Mouse (Mus musculus): ENCODE results near the gene Plekho1. TPM values are rescaled to one million over a fixed set of nuclear protein-coding genes. Genes with fewer than 3 reads are reported as not detected.
"Not testable (repeated sequence)": the region's sequence is repeated elsewhere in the genome, so short reads cannot be mapped to it uniquely, and the experiment has no call there.

Plekho1 gene
- polyA plus RNA-seq, 1 experiment from 2014 or later: 83.5 TPM

GRCm38 (mm10) chr3:95951566-95951965, 44.2 kb downstream of the Plekho1 start:
- Histone ChIP-seq H3K4me3 (peak overlapping the region; percentile 64), H3K4me1 (replicated peaks) (peaks cover 25% of the 10 kb centered on the region), H3K27ac (peak overlapping the region; percentile 96), H3K36me3 (peaks cover 27% of the 10 kb centered on the region)
- WGBS: 72% methylated on average over 12 of the region's 12 CpGs
- H3K9me3 ChIP-seq; DNase-seq (ENCODE audit: low spot score); H3K27me3 ChIP-seq (ENCODE audit: insufficient read depth, poor library complexity, severe bottlenecking): not testable (repeated sequence)

GRCm38 (mm10) chr3:95950763-95951551, 44.8 kb downstream of the Plekho1 start:
- Histone ChIP-seq H3K27ac (peak overlapping the region; percentile 96), H3K36me3 (peaks cover 33% of the 10 kb centered on the region), H3K4me3 (peak overlapping the region; percentile 64), H3K4me1 (replicated peaks) (peaks cover 25% of the 10 kb centered on the region), H3K9me3 (no peaks in the 10 kb centered on the region), H3K27me3 (ENCODE audit: insufficient read depth, poor library complexity, severe bottlenecking) (no peaks in the 10 kb centered on the region)
- 1% methylated on average over 49 of the region's 49 CpGs for WGBS
- peak; percentile 94 for DNase-seq (ENCODE audit: low spot score)

DNA sequence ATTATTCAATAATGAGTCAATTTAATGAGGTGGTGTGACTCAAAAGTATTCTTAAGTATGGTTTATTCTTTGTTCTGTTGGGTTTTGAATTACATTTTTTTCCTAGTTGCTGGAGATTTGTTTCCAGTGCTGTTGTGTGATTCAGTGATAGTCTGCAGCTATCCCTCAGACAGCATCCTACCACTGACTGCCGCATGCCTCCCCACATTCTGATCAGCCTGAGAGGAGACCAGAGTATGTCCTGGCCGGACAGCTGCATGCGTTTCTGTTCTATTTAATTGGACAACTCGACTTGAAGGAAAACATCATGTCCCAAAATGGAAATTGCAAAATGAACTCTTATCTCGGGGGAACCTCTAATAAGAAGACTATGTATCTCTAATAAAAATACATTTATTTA, 47.5 kb downstream of the Plekho1 start:
- peaks cover 22% of the 10 kb centered on the region for H3K4me1 ChIP-seq (replicated peaks)
- peaks cover 59% of the 10 kb centered on the region for H3K36me3 ChIP-seq
- H3K27me3 ChIP-seq (ENCODE audit: insufficient read depth, poor library complexity, severe bottlenecking): no peaks in the 10 kb centered on the region
- no peak overlapping the region for H3K4me3 ChIP-seq
- 91% methylated on average over 5 of the region's 5 CpGs for WGBS
- no peaks in the 10 kb centered on the region for H3K9me3 ChIP-seq
- DNase-seq (ENCODE audit: low spot score): no peak
- no peak overlapping the region for H3K27ac ChIP-seq

DNA sequence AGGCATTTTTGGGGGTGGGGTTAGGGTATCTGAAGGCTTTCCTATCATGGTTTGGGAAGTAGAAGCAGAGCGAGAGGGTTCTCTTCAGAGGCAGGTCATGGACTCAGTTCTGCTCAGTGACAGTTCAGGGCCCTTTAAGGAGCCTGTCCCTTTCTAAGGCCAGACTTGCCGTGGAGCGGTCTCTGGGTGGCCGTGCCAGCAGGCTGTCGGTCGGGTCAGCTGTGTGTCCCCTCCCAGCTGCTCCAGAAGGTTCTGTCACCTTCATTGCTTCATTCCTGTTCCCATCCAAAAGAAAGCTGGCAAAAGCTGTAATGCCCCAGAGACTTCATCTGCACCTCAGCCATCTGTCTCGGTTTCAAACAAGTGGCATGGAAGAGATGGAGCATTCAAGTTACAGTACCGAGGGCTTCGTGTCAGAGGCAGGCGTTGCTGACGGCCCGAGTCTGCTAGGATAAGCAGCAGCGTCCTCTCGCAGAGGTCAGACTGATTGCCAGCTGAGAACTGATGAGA, 50.0 kb downstream of the Plekho1 start:
- H3K9me3 ChIP-seq: no peaks in the 10 kb centered on the region
- no peak overlapping the region for H3K4me3 ChIP-seq
- no peaks in the 10 kb centered on the region for H3K27me3 ChIP-seq (ENCODE audit: insufficient read depth, poor library complexity, severe bottlenecking)
- H3K27ac ChIP-seq: no peak overlapping the region
- DNase-seq (ENCODE audit: low spot score): no peak
- 0 out of 2 replicates have a peak, but pooled peaks cover 3% of the 10 kb centered on the region for H3K4me1 ChIP-seq (replicated peaks)
- 88% methylated on average over 14 of the region's 14 CpGs for WGBS
- peaks cover 84% of the 10 kb centered on the region for H3K36me3 ChIP-seq

GRCm38 (mm10) chr3:95944742-95945141, 51.1 kb downstream of the Plekho1 start:
- WGBS: 91% methylated on average over 8 of the region's 8 CpGs
- H3K27ac ChIP-seq: no peak overlapping the region
- peaks cover 95% of the 10 kb centered on the region for H3K36me3 ChIP-seq
- H3K4me3 ChIP-seq: no peak overlapping the region
- no peak for DNase-seq (ENCODE audit: low spot score)
- H3K4me1 ChIP-seq (replicated peaks): no peaks in the 10 kb centered on the region
- H3K27me3 ChIP-seq (ENCODE audit: insufficient read depth, poor library complexity, severe bottlenecking): no peaks in the 10 kb centered on the region
- no peaks in the 10 kb centered on the region for H3K9me3 ChIP-seq

- Histone ChIP-seq H3K9me3 (no peaks in the 10 kb centered on the region), H3K4me1 (replicated peaks) (no peaks in the 10 kb centered on the region), H3K27me3 (ENCODE audit: insufficient read depth, poor library complexity, severe bottlenecking) (no peaks in the 10 kb centered on the region), H3K27ac (no peak overlapping the region), H3K36me3 (peaks cover 100% of the 10 kb centered on the region), H3K4me3 (no peak overlapping the region)
- no peak for DNase-seq (ENCODE audit: low spot score)
- 94% methylated on average over 7 of the region's 7 CpGs for WGBS
Measured at GRCm38 (mm10) chr3:95943226-95943625, 52.6 kb downstream of the Plekho1 start.

- H3K27me3 ChIP-seq (ENCODE audit: insufficient read depth, poor library complexity, severe bottlenecking): no peaks in the 10 kb centered on the region
- no peaks in the 10 kb centered on the region for H3K9me3 ChIP-seq
- H3K4me3 ChIP-seq: no peak overlapping the region
- no peak for DNase-seq (ENCODE audit: low spot score)
- 93% methylated on average over 6 of the region's 6 CpGs for WGBS
- H3K27ac ChIP-seq: no peak overlapping the region
- peaks cover 100% of the 10 kb centered on the region for H3K36me3 ChIP-seq
- H3K4me1 ChIP-seq (replicated peaks): no peaks in the 10 kb centered on the region
Measured at GRCm38 (mm10) chr3:95942749-95943148, 53.1 kb downstream of the Plekho1 start.

DNA sequence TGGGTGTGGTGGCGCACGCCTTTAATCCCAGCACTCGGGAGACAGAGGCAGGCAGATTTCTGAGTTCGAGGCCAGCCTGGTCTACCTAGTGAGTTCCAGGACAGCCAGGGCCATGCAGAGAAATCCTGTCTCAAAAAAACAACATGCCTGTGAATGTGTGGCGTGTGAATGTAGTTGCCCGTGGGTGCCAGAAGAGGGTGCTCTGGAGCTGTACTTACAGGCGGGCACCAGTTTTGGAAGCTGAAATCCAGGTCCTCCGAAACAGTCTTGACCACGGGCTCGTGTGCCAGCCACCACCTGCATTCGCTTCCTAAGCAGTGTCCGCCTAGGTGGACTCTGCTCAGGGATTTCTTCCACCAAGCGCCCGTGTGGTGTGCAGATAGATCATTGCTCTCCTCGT, 57.0 kb downstream of the Plekho1 start:
- Histone ChIP-seq H3K4me3 (no peak overlapping the region), H3K27me3 (ENCODE audit: insufficient read depth, poor library complexity, severe bottlenecking) (no peaks in the 10 kb centered on the region), H3K4me1 (replicated peaks) (no peaks in the 10 kb centered on the region), H3K36me3 (peaks cover 94% of the 10 kb centered on the region), H3K27ac (no peak overlapping the region), H3K9me3 (no peaks in the 10 kb centered on the region)
- 93% methylated on average over 15 of the region's 15 CpGs for WGBS
- peak; percentile 27 for DNase-seq (ENCODE audit: low spot score)

Other genes starting within 250 kb of the Plekho1 start
- gene Tars2, start 235.8 kb downstream of the Plekho1 start, polyA plus RNA-seq (2016; fragmentation: Nextera tagmentation; extraction: Ambion mirVana): 58.8 and 69.9 TPM in 2 replicates
- 19.8 and 20.1 TPM in 2 replicates for gene Rprd2, start 177.1 kb downstream of the Plekho1 start, polyA plus RNA-seq (2016; fragmentation: Nextera tagmentation; extraction: Ambion mirVana)
- 51.5 and 66.9 TPM in 2 replicates for gene Prpf3, start 140.1 kb downstream of the Plekho1 start, polyA plus RNA-seq (2016; fragmentation: Nextera tagmentation; extraction: Ambion mirVana)
- 379 and 403 TPM in 2 replicates for gene Mrps21, start 124.5 kb downstream of the Plekho1 start, polyA plus RNA-seq (2016; fragmentation: Nextera tagmentation; extraction: Ambion mirVana)
- 9.5 and 13.6 TPM in 2 replicates for gene Ciart, start 113.8 kb downstream of the Plekho1 start, polyA plus RNA-seq (2016; fragmentation: Nextera tagmentation; extraction: Ambion mirVana)
- 12.3 and 12.7 TPM in 2 replicates for gene BC028528, start 104.0 kb downstream of the Plekho1 start, polyA plus RNA-seq (2016; fragmentation: Nextera tagmentation; extraction: Ambion mirVana)
- 33.9 and 35.8 TPM in 2 replicates for gene Aph1a, start 102.0 kb downstream of the Plekho1 start, polyA plus RNA-seq (2016; fragmentation: Nextera tagmentation; extraction: Ambion mirVana)
- gene Car14, start 91.3 kb downstream of the Plekho1 start, polyA plus RNA-seq (2016; fragmentation: Nextera tagmentation; extraction: Ambion mirVana): 50.1 and 69.4 TPM in 2 replicates
- 266 and 352 TPM in 2 replicates for gene Anp32e, start 66.8 kb downstream of the Plekho1 start, polyA plus RNA-seq (2016; fragmentation: Nextera tagmentation; extraction: Ambion mirVana)
- gene Vps45, start 62.5 kb upstream of the Plekho1 start, polyA plus RNA-seq (2016; fragmentation: Nextera tagmentation; extraction: Ambion mirVana): 30.4 and 32.4 TPM in 2 replicates
- 12.8 and 19.2 TPM in 2 replicates for gene Otud7b, start 108.5 kb upstream of the Plekho1 start, polyA plus RNA-seq (2016; fragmentation: Nextera tagmentation; extraction: Ambion mirVana)
- 10.4 and 11.4 TPM in 2 replicates for gene Mtmr11, start 166.0 kb upstream of the Plekho1 start, polyA plus RNA-seq (2016; fragmentation: Nextera tagmentation; extraction: Ambion mirVana)
- 250 and 259 TPM in 2 replicates for gene Sf3b4, start 176.3 kb upstream of the Plekho1 start, polyA plus RNA-seq (2016; fragmentation: Nextera tagmentation; extraction: Ambion mirVana)
- gene Sv2a, start 185.2 kb upstream of the Plekho1 start, polyA plus RNA-seq (2016; fragmentation: Nextera tagmentation; extraction: Ambion mirVana): 3.7 and 15.3 TPM in 2 replicates
- 89.6 and 90.3 TPM in 2 replicates for gene Bola1, start 223.7 kb upstream of the Plekho1 start, polyA plus RNA-seq (2016; fragmentation: Nextera tagmentation; extraction: Ambion mirVana)
- gene Hist2h2ab, start 223.9 kb upstream of the Plekho1 start, polyA plus RNA-seq (2016; fragmentation: Nextera tagmentation; extraction: Ambion mirVana): not detected in 2 replicates
- 7.6 and 12.0 TPM in 2 replicates for gene Hist2h2ac, start 224.9 kb upstream of the Plekho1 start, polyA plus RNA-seq (2016; fragmentation: Nextera tagmentation; extraction: Ambion mirVana)
- gene Hist2h2be, start 225.1 kb upstream of the Plekho1 start, polyA plus RNA-seq (2016; fragmentation: Nextera tagmentation; extraction: Ambion mirVana): 6.0 and 8.7 TPM in 2 replicates
- gene Hist2h3c2, start 243.1 kb upstream of the Plekho1 start, polyA plus RNA-seq (2016; fragmentation: Nextera tagmentation; extraction: Ambion mirVana): 7.9 and 8.4 TPM in 2 replicates
- 44.6 and 55.1 TPM in 2 replicates for gene Hist2h2aa2, start 244.3 kb upstream of the Plekho1 start, polyA plus RNA-seq (2016; fragmentation: Nextera tagmentation; extraction: Ambion mirVana)
- 11.3 and 13.4 TPM in 2 replicates for gene Hist2h2aa1, start 249.5 kb upstream of the Plekho1 start, polyA plus RNA-seq (2016; fragmentation: Nextera tagmentation; extraction: Ambion mirVana)

All from hindbrain, embryonic 10.5 days (tissue).